Mouse (Mus musculus): ENCODE data around the gene Pld6. TPM values are rescaled to one million over a fixed set of nuclear protein-coding genes. Genes with fewer than 3 reads are reported as not detected.

Gene Pld6
- not detected for polyA plus RNA-seq (2014; fragmentation: Illumina TruSeq; extraction: RNeasy Lipid Tissue Mini Kit (QIAGEN cat#74804); ENCODE audit: low read depth, low replicate concordance)

GRCm38 (mm10) chr11:59787199-59787781, at the start of gene Pld6:
TSS of gene Pld6 (minus strand) at chr11:59787645.

DNA sequence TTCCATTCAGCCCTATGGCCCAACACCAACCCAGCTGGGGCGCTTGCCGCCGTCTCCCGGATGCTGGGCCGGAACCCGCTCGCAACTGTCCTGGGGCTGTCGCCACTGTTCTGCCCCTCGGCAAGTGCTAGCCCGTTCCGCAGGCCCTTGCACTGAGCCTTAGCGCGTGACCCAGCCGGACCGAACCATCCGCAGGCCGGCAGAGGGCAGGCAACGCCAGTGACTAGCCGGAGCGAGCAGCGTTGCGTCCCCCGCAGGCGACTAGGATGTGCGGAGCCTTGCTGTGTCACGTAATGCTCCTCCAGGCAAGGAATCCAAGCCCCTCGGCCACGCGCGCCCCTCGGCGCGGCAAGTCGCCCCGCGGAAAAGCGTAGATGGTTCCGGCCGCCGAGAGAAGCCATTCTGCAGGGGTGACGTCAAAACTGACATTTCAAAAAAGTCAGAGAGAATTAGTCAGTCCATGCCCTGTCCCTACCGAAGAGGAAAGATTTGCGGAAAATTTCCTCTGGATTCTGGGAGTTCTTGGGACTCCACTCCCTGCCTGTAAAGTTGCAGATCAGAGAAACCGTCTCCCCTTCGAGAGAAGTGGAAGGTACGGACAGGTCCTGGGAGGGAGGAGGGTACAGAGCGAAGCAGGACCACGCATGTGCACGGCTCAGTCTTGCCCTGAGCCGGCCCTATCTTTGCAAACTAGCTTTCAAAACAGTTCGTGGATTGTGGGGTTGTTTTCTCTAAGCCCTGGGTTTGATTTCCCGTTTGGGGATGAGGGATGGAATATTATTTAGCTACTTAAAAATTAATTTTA, 22.4 kb upstream of the Pld6 start, which contains the start of gene Flcn:
Flcn (minus strand) TSS at position 347 of the 805 bp plus-strand sequence.

Other genes starting within 250 kb of the Pld6 start
- 0.28 TPM for gene Nlrp3, start 246.1 kb downstream of the Pld6 start, polyA plus RNA-seq (2014; fragmentation: Illumina TruSeq; extraction: RNeasy Lipid Tissue Mini Kit (QIAGEN cat#74804); ENCODE audit: low read depth, low replicate concordance)
- not detected for gene Olfr222, start 211.4 kb downstream of the Pld6 start, polyA plus RNA-seq (2014; fragmentation: Illumina TruSeq; extraction: RNeasy Lipid Tissue Mini Kit (QIAGEN cat#74804); ENCODE audit: low read depth, low replicate concordance)
- gene Olfr223, start 194.4 kb downstream of the Pld6 start, polyA plus RNA-seq (2014; fragmentation: Illumina TruSeq; extraction: RNeasy Lipid Tissue Mini Kit (QIAGEN cat#74804); ENCODE audit: low read depth, low replicate concordance): not detected
- gene Mprip, start 126.3 kb downstream of the Pld6 start, polyA plus RNA-seq (2014; fragmentation: Illumina TruSeq; extraction: RNeasy Lipid Tissue Mini Kit (QIAGEN cat#74804); ENCODE audit: low read depth, low replicate concordance): 28.1 TPM
- gene Flcn, start 22.4 kb upstream of the Pld6 start, polyA plus RNA-seq (2014; fragmentation: Illumina TruSeq; extraction: RNeasy Lipid Tissue Mini Kit (QIAGEN cat#74804); ENCODE audit: low read depth, low replicate concordance): 3.4 TPM
- 2.5 TPM for gene Nt5m, start 51.8 kb upstream of the Pld6 start, polyA plus RNA-seq (2014; fragmentation: Illumina TruSeq; extraction: RNeasy Lipid Tissue Mini Kit (QIAGEN cat#74804); ENCODE audit: low read depth, low replicate concordance)
- gene Cops3, start 52.2 kb upstream of the Pld6 start, polyA plus RNA-seq (2014; fragmentation: Illumina TruSeq; extraction: RNeasy Lipid Tissue Mini Kit (QIAGEN cat#74804); ENCODE audit: low read depth, low replicate concordance): 162 TPM
- 6.7 TPM for gene Med9, start 160.6 kb upstream of the Pld6 start, polyA plus RNA-seq (2014; fragmentation: Illumina TruSeq; extraction: RNeasy Lipid Tissue Mini Kit (QIAGEN cat#74804); ENCODE audit: low read depth, low replicate concordance)
- 5.2 TPM for gene Rasd1, start 177.3 kb upstream of the Pld6 start, polyA plus RNA-seq (2014; fragmentation: Illumina TruSeq; extraction: RNeasy Lipid Tissue Mini Kit (QIAGEN cat#74804); ENCODE audit: low read depth, low replicate concordance)